Mouse (Mus musculus) heart, adult 2 months (tissue): Measurements from ENCODE around the gene Srsf9. TPM values are rescaled to one million over a fixed set of nuclear protein-coding genes. Genes with fewer than 3 reads are reported as not detected.
A peak's percentile ranks its signal among the peaks of the same experiment; 100 is the strongest.

Experiments used
- DNase-seq, 2 experiments: peaks; one replicate each; pipeline ENCODE4 v3.0.0; 2021
- H3K27ac ChIP-seq: fragments of 200-600 bp; 2 replicates; pipeline ENCODE4 v1.8.1; 2022
- H3K27me3 ChIP-seq: fragments of 200-500 bp; 2 replicates; pipeline ENCODE4 v1.6.1; 2012; ENCODE audit warnings: mild to moderate bottlenecking, low read length, inconsistent platforms, mixed read lengths; ENCODE audit not compliant: control insufficient read depth, insufficient read depth
- H3K36me3 ChIP-seq: fragments of 200-500 bp; 2 replicates; pipeline ENCODE4 v1.6.1; 2012; ENCODE audit warnings: low read length, inconsistent platforms; ENCODE audit not compliant: control insufficient read depth, insufficient read depth
- H3K4me1 ChIP-seq: fragments of 200-500 bp; 2 replicates; pipeline ENCODE4 v1.6.1; 2011; ENCODE audit warnings: low read length; ENCODE audit not compliant: control insufficient read depth, insufficient read depth
- H3K4me3 ChIP-seq: fragments of 200-600 bp; 2 replicates; pipeline ENCODE4 v1.8.1; 2022
- H3K79me2 ChIP-seq: fragments of 200-500 bp; replicated peaks from 2 replicates; pipeline ENCODE4 v1.6.1; 2012; ENCODE audit warnings: mild to moderate bottlenecking, inconsistent platforms, low read length, moderate library complexity, mixed read lengths; ENCODE audit not compliant: control insufficient read depth, insufficient read depth
- H3K9ac ChIP-seq: fragments of 200-500 bp; 2 replicates; pipeline ENCODE4 v1.6.1; 2012; ENCODE audit warnings: low read depth, mild to moderate bottlenecking, control low read depth, inconsistent platforms, low read length, mixed read lengths
- CTCF ChIP-seq: fragments of 200-600 bp; IDR thresholded peaks from 2 replicates; pipeline ENCODE4 v1.8.1; 2022; ENCODE audit warnings: antibody characterized with exemption, mild to moderate bottlenecking, moderate library complexity
- EP300 ChIP-seq: fragments of 200-500 bp; IDR thresholded peaks from 2 replicates; pipeline ENCODE4 v1.6.1; 2011; ENCODE audit warnings: low read depth, low read length, control low read depth; ENCODE audit not compliant: insufficient read depth
- POLR2A ChIP-seq: fragments of 200-500 bp; IDR thresholded peaks from 2 replicates; pipeline ENCODE4 v1.6.1; 2011; ENCODE audit warnings: mild to moderate bottlenecking, low read depth, low read length, control low read depth; ENCODE audit not compliant: insufficient read depth
- WGBS: fragments of 180-500 bp; shearing (Covaris S2); methylation state at CpG from one replicate; pipeline ENCODE4 v1.1.7; 2018; 5-methylcytosine and 5-hydroxymethylcytosine counted together
- intact Hi-C: fragments of 180-260 bp; cut with DNase I; formaldehyde crosslinking; loops from one replicate; pipeline ENCODE4 v1.15.1; 2025
- polyA plus RNA-seq: library from polyadenylated mRNA; depleted of rRNA; stranded (reverse); fragments of >200 nt; gene quantifications from 2 replicates; pipeline ENCODE4 v1.2.3, GENCODE M21; 2012
- total RNA-seq, 2 experiments: library from RNA; stranded (reverse); gene quantifications; 2 replicates each; pipeline ENCODE4 v1.2.3; 2021

Gene Srsf9
- total and polyA plus RNA-seq, 3 experiments = 11.8 to 16.1 (median 14.9) TPM

GRCm38 (mm10) chr5:115330955-115331354, 4.0 kb downstream of the Srsf9 start:
- Histone ChIP-seq H3K4me1 (peaks cover 3% of the 10 kb centered on the region; the same call in 1 of the 2 replicates), H3K27ac (no peak overlapping the region), H3K79me2 (no peaks in the 10 kb centered on the region), H3K9ac (no peak overlapping the region), H3K4me3 (no peak overlapping the region), H3K27me3 (no peaks in the 10 kb centered on the region), H3K36me3 (peaks cover 6% of the 10 kb centered on the region)
- 62% methylated on average over 9 of the region's 9 CpGs for WGBS
- TF ChIP-seq CTCF (no peak), POLR2A (no peak), EP300 (no peak)
- DNase-seq = no peak
- intact Hi-C loops = no loop called here

GRCm38 (mm10) chr5:115333626-115334025, 6.6 kb downstream of the Srsf9 start:
- no peak overlapping the region for H3K9ac ChIP-seq
- H3K27me3 ChIP-seq = no peaks in the 10 kb centered on the region
- H3K4me3 ChIP-seq = no peak overlapping the region
- peaks cover 6% of the 10 kb centered on the region for H3K36me3 ChIP-seq
- no peak overlapping the region; the same call in 1 of the 2 replicates for H3K27ac ChIP-seq
- no peaks in the 10 kb centered on the region; the same call in 1 of the 2 replicates for H3K4me1 ChIP-seq
- TF ChIP-seq POLR2A (no peak), CTCF (no peak)
- intact Hi-C loops = no loop called here
- no peaks in the 10 kb centered on the region for H3K79me2 ChIP-seq
- no peak for DNase-seq
- 40% methylated on average over 3 of the region's 3 CpGs for WGBS

- no peak overlapping the region for H3K27ac ChIP-seq
- WGBS = 16% methylated on average over 7 of the region's 7 CpGs
- TF ChIP-seq EP300 (no peak), CTCF (no peak), POLR2A (no peak)
These were observed 13.0 kb downstream of the Srsf9 start for GRCm38 (mm10) chr5:115340007-115340406.

GRCm38 (mm10) chr5:115340577-115341313, 13.8 kb downstream of the Srsf9 start, which contains the start of the genes Gatc and Triap1:
Gene Gatc, minus strand, starts transcription at chr5:115341178.
Gene Triap1, plus strand, starts transcription at chr5:115341225.
- Histone ChIP-seq H3K27ac (peak within 1 kb of the TSS; percentile 89), H3K4me3 (peak within 1 kb of the TSS; percentile 72), H3K9ac (peak within 1 kb of the TSS; percentile 91), H3K4me1 (peaks cover 3% of the 10 kb centered on the region), H3K27me3 (no peaks in the 10 kb centered on the region), H3K79me2 (no peaks in the 10 kb centered on the region), H3K36me3 (0 out of 2 replicates have a peak, but pooled peaks cover 4% of the 10 kb centered on the region)
- under 1% methylated on average over 62 of the region's 62 CpGs for WGBS
- peak; percentile 84 for TF ChIP-seq POLR2A
- TF ChIP-seq EP300 = no peak
- no peak for TF ChIP-seq CTCF
- DNase-seq = peak; percentile 91 to 93
- intact Hi-C loops = loop anchor here (1.0 to 10.0 kb wide), 4 partner anchors 13 to 216 kb away; partner anchors contain the start of genes Rplp0 and Srsf9

More at GRCm38 (mm10) chr5:115340007-115340406, 13.0 kb downstream of the Srsf9 start:
- no peaks in the 10 kb centered on the region for H3K27me3 ChIP-seq
- DNase-seq = no peak
- no peaks in the 10 kb centered on the region for H3K79me2 ChIP-seq
- peaks cover 4% of the 10 kb centered on the region; the same call in 1 of the 2 replicates for H3K36me3 ChIP-seq
- intact Hi-C loops = loop anchor here (1.0 to 10.0 kb wide), 4 partner anchors 13 to 215 kb away; partner anchors contain the start of genes Rplp0 and Srsf9
- peak overlapping the region; percentile 24 for H3K9ac ChIP-seq
- peak overlapping the region; percentile 72 for H3K4me3 ChIP-seq
- peaks cover 3% of the 10 kb centered on the region for H3K4me1 ChIP-seq

GRCm38 (mm10) chr5:115341314-115342165, 14.6 kb downstream of the Srsf9 start:
- H3K9ac ChIP-seq = peak overlapping the region; percentile 91
- TF ChIP-seq CTCF = no peak
- TF ChIP-seq POLR2A = no peak
- no peak for TF ChIP-seq EP300
- H3K36me3 ChIP-seq = 0 out of 2 replicates have a peak, but pooled peaks cover 4% of the 10 kb centered on the region
- H3K27ac ChIP-seq = peak overlapping the region; percentile 89
- intact Hi-C loops = loop anchor here (5.0 to 10.0 kb wide), 3 partner anchors 59 to 217 kb away; partner anchors contain the start of gene Rplp0
- 8% methylated on average over 36 of the region's 36 CpGs for WGBS
- H3K4me3 ChIP-seq = peak overlapping the region; percentile 72
- no peak for DNase-seq
- H3K4me1 ChIP-seq = peaks cover 3% of the 10 kb centered on the region
- no peaks in the 10 kb centered on the region for H3K79me2 ChIP-seq
- H3K27me3 ChIP-seq = no peaks in the 10 kb centered on the region
